Mouse (Mus musculus): Measurements from ENCODE around the gene Ppp1r3d.

- TF ChIP-seq CTCF (conservative IDR thresholded peaks at IDR 0.05; ENCODE audit: low read length) (no peak), NANOG (IDR thresholded peaks at IDR 0.05; ENCODE audit: borderline replicate concordance, low read length) (no peak)
Measured at GRCm38 (mm10) chr2:178450236-178450635, 36.0 kb upstream of the Ppp1r3d start.

All from E14TG2a.4 (cell line).